Mouse (Mus musculus) spleen, postnatal 10 days (tissue): Measurements from ENCODE around the gene Ssbp3.

ENCODE experiments used
- DNase-seq, 2 experiments: peaks; one replicate each; pipeline ENCODE4 v3.0.0; 2021 to 2022; ENCODE audit warnings: low spot score in 2 of 2

The Ssbp3 gene

GRCm38 (mm10) chr4:106910201-106911172 is at the start of gene Ssbp3:
Gene Ssbp3 (plus strand): TSS chr4:106910701.
- peak; percentile 71 to 74 for DNase-seq

- no peak for DNase-seq
These were observed 48.6 kb upstream of the Ssbp3 start for GRCm38 (mm10) chr4:106861871-106862270.

GRCm38 (mm10) chr4:106862317-106862716 is 48.2 kb upstream of the Ssbp3 start:
- no peak for DNase-seq

- DNase-seq: no peak
These were observed 47.6 kb upstream of the Ssbp3 start for GRCm38 (mm10) chr4:106862767-106863370.

GRCm38 (mm10) chr4:106865415-106866110 is 44.9 kb upstream of the Ssbp3 start:
- no peak for DNase-seq

- DNase-seq: no peak
These were observed 44.1 kb upstream of the Ssbp3 start for GRCm38 (mm10) chr4:106866381-106866780.

- no peak for DNase-seq
These were observed 43.7 kb upstream of the Ssbp3 start for GRCm38 (mm10) chr4:106866845-106867244.

- DNase-seq: no peak
These were observed 41.6 kb upstream of the Ssbp3 start for GRCm38 (mm10) chr4:106868737-106869438.

GRCm38 (mm10) chr4:106869539-106869951 is 41.0 kb upstream of the Ssbp3 start:
- no peak for DNase-seq

- DNase-seq: peak in 1 of 2 experiments; percentile 63
These were observed 39.9 kb upstream of the Ssbp3 start for GRCm38 (mm10) chr4:106870556-106870955.

- DNase-seq: peak in 1 of 2 experiments; percentile 35
These were observed 36.0 kb upstream of the Ssbp3 start for GRCm38 (mm10) chr4:106874501-106874900.

- no peak for DNase-seq
These were observed 29.4 kb upstream of the Ssbp3 start for GRCm38 (mm10) chr4:106881101-106881500.

- no peak for DNase-seq
These were observed 27.4 kb upstream of the Ssbp3 start for GRCm38 (mm10) chr4:106883149-106883548.

- no peak for DNase-seq
These were observed 24.0 kb upstream of the Ssbp3 start for GRCm38 (mm10) chr4:106886307-106887085.

GRCm38 (mm10) chr4:106896086-106896485 is 14.4 kb upstream of the Ssbp3 start:
- no peak for DNase-seq

- DNase-seq: no peak
These were observed 11.6 kb upstream of the Ssbp3 start for GRCm38 (mm10) chr4:106898923-106899322.

- DNase-seq: no peak
These were observed 11.0 kb upstream of the Ssbp3 start for GRCm38 (mm10) chr4:106899471-106899870.

- no peak for DNase-seq
These were observed 9.8 kb upstream of the Ssbp3 start for GRCm38 (mm10) chr4:106900718-106901117.

- no peak for DNase-seq
These were observed 8.9 kb upstream of the Ssbp3 start for GRCm38 (mm10) chr4:106901610-106902009.

GRCm38 (mm10) chr4:106902157-106902556 is 8.3 kb upstream of the Ssbp3 start:
- no peak for DNase-seq

GRCm38 (mm10) chr4:106905898-106906297 is 4.6 kb upstream of the Ssbp3 start:
- no peak for DNase-seq
